Mouse (Mus musculus): Measurements from ENCODE around the gene Vegfb. TPM values are rescaled to one million over a fixed set of nuclear protein-coding genes. Genes with fewer than 3 reads are reported as not detected.

Vegfb gene
- polyA plus RNA-seq, 1 experiment from 2014 or later: 16.0 TPM

- DNase-seq (no peak), ATAC-seq (ENCODE audit: low read depth) (no peak)
- 71% methylated on average over 13 of the region's 13 CpGs for WGBS (ENCODE audit: insufficient replicate concordance)
- Histone ChIP-seq H3K27ac (peak overlapping the region; percentile 89), H3K36me3 (peaks cover 35% of the 10 kb centered on the region), H3K4me1 (replicated peaks) (peaks cover 79% of the 10 kb centered on the region), H3K9me3 (replicated peaks) (no peaks in the 10 kb centered on the region), H3K27me3 (no peaks in the 10 kb centered on the region), H3K4me3 (replicated peaks) (peak overlapping the region; percentile 80), H3K9ac (peak overlapping the region; percentile 83), H3K4me2 (peak overlapping the region; percentile 97)
Observed at GRCm38 (mm10) chr19:6977759-6978638, 9.5 kb downstream of the Vegfb start.

GRCm38 (mm10) chr19:6975537-6976521 is 11.6 kb downstream of the Vegfb start, which contains the start of gene Plcb3:
Gene Plcb3, minus strand, starts transcription at chr19:6976470.
- peak within 1 kb of the TSS; percentile 97 for H3K4me2 ChIP-seq
- no peak for ATAC-seq (ENCODE audit: low read depth)
- peak within 1 kb of the TSS; percentile 87 for H3K27ac ChIP-seq
- under 1% methylated on average over 16 of the region's 16 CpGs for WGBS (ENCODE audit: insufficient replicate concordance)
- DNase-seq: no peak
- no peaks in the 10 kb centered on the region for H3K27me3 ChIP-seq
- H3K4me3 ChIP-seq (replicated peaks): peak within 1 kb of the TSS; percentile 74
- H3K9me3 ChIP-seq (replicated peaks): no peaks in the 10 kb centered on the region
- peaks cover 79% of the 10 kb centered on the region for H3K4me1 ChIP-seq (replicated peaks)
- peaks cover 25% of the 10 kb centered on the region for H3K36me3 ChIP-seq
- peak within 1 kb of the TSS; percentile 81 for H3K9ac ChIP-seq

GRCm38 (mm10) chr19:6974211-6975205 is 12.9 kb downstream of the Vegfb start, which contains the start of gene Ppp1r14b:
Gene Ppp1r14b, plus strand, starts transcription at chr19:6974968.
- under 1% methylated on average over 67 of the region's 84 CpGs for WGBS (ENCODE audit: insufficient replicate concordance)
- Histone ChIP-seq H3K4me2 (peak within 1 kb of the TSS; percentile 82), H3K4me3 (replicated peaks) (peak within 1 kb of the TSS; percentile 74), H3K9me3 (replicated peaks) (no peaks in the 10 kb centered on the region), H3K9ac (peak within 1 kb of the TSS; percentile 81), H3K27me3 (no peaks in the 10 kb centered on the region), H3K27ac (peak within 1 kb of the TSS; percentile 87), H3K4me1 (replicated peaks) (peaks cover 90% of the 10 kb centered on the region), H3K36me3 (peaks cover 25% of the 10 kb centered on the region)
- peak; percentile 84 for DNase-seq
- ATAC-seq (ENCODE audit: low read depth): peak; percentile 69

- H3K9ac ChIP-seq: peak overlapping the region; percentile 61
- H3K4me1 ChIP-seq (replicated peaks): peaks cover 90% of the 10 kb centered on the region
- peaks cover 23% of the 10 kb centered on the region for H3K36me3 ChIP-seq
- H3K4me3 ChIP-seq (replicated peaks): peak overlapping the region; percentile 74
- H3K27ac ChIP-seq: peak overlapping the region; percentile 63
- no peaks in the 10 kb centered on the region for H3K9me3 ChIP-seq (replicated peaks)
- 0 out of 2 replicates have a peak, but pooled peaks cover 6% of the 10 kb centered on the region for H3K27me3 ChIP-seq
- H3K4me2 ChIP-seq: peak overlapping the region; percentile 82
- ATAC-seq (ENCODE audit: low read depth) (no peak), DNase-seq (no peak)
- 29% methylated on average over 12 of the region's 12 CpGs for WGBS (ENCODE audit: insufficient replicate concordance)
Observed at GRCm38 (mm10) chr19:6973581-6974190, 13.8 kb downstream of the Vegfb start.

GRCm38 (mm10) chr19:6972247-6972917 is 15.1 kb downstream of the Vegfb start:
- peaks cover 10% of the 10 kb centered on the region for H3K36me3 ChIP-seq
- H3K4me1 ChIP-seq (replicated peaks): peaks cover 88% of the 10 kb centered on the region
- peaks cover 7% of the 10 kb centered on the region; the same call in 1 of the 2 replicates for H3K27me3 ChIP-seq
- H3K27ac ChIP-seq: 0 out of 2 replicates have a peak overlapping the region, but pooled peaks have one; percentile 27
- no peak overlapping the region for H3K4me2 ChIP-seq
- DNase-seq (no peak), ATAC-seq (ENCODE audit: low read depth) (no peak)
- no peaks in the 10 kb centered on the region for H3K9me3 ChIP-seq (replicated peaks)
- WGBS (ENCODE audit: insufficient replicate concordance): 75% methylated on average over 13 of the region's 13 CpGs
- no peak overlapping the region for H3K9ac ChIP-seq
- no peak overlapping the region for H3K4me3 ChIP-seq (replicated peaks)

GRCm38 (mm10) chr19:6971644-6972043 is 15.8 kb downstream of the Vegfb start:
- H3K36me3 ChIP-seq: peaks cover 4% of the 10 kb centered on the region; the same call in 1 of the 2 replicates
- no peak for ATAC-seq (ENCODE audit: low read depth)
- peaks cover 87% of the 10 kb centered on the region for H3K4me1 ChIP-seq (replicated peaks)
- 55% methylated on average over 6 of the region's 6 CpGs for WGBS (ENCODE audit: insufficient replicate concordance)
- H3K9me3 ChIP-seq (replicated peaks): no peaks in the 10 kb centered on the region
- H3K27me3 ChIP-seq: peaks cover 7% of the 10 kb centered on the region; the same call in 1 of the 2 replicates
- DNase-seq: no peak
- H3K9ac ChIP-seq: no peak overlapping the region
- no peak overlapping the region for H3K4me2 ChIP-seq
- peak overlapping the region; percentile 23; the same call in 1 of the 2 replicates for H3K27ac ChIP-seq
- H3K4me3 ChIP-seq (replicated peaks): no peak overlapping the region

- DNase-seq (no peak), ATAC-seq (ENCODE audit: low read depth) (no peak)
- no peaks in the 10 kb centered on the region for H3K9me3 ChIP-seq (replicated peaks)
- peak overlapping the region; percentile 80 for H3K9ac ChIP-seq
- peak overlapping the region; percentile 95 for H3K4me2 ChIP-seq
- peaks cover 7% of the 10 kb centered on the region; the same call in 1 of the 2 replicates for H3K27me3 ChIP-seq
- peak overlapping the region; percentile 71 for H3K4me3 ChIP-seq (replicated peaks)
- peak overlapping the region; percentile 57 for H3K27ac ChIP-seq
- H3K4me1 ChIP-seq (replicated peaks): peaks cover 77% of the 10 kb centered on the region
- peaks cover 5% of the 10 kb centered on the region; the same call in 1 of the 2 replicates for H3K36me3 ChIP-seq
- WGBS (ENCODE audit: insufficient replicate concordance): 22% methylated on average over 11 of the region's 11 CpGs
Observed at GRCm38 (mm10) chr19:6970460-6971085, 16.9 kb downstream of the Vegfb start.

- ATAC-seq (ENCODE audit: low read depth) (peak; percentile 73), DNase-seq (peak; percentile 67)
- Histone ChIP-seq H3K27ac (peak overlapping the region; percentile 57; the same call in 1 of the 2 replicates), H3K36me3 (peaks cover 13% of the 10 kb centered on the region; the same call in 1 of the 2 replicates), H3K9me3 (replicated peaks) (no peaks in the 10 kb centered on the region), H3K27me3 (peaks cover 7% of the 10 kb centered on the region; the same call in 1 of the 2 replicates), H3K9ac (peak overlapping the region; percentile 80), H3K4me3 (replicated peaks) (peak overlapping the region; percentile 71), H3K4me2 (peak overlapping the region; percentile 95), H3K4me1 (replicated peaks) (peaks cover 73% of the 10 kb centered on the region)
- under 1% methylated on average over 55 of the region's 55 CpGs for WGBS (ENCODE audit: insufficient replicate concordance)
Observed at GRCm38 (mm10) chr19:6969665-6970381, 17.6 kb downstream of the Vegfb start.

Measured in liver, embryonic 13.5 days (tissue).